Mouse (Mus musculus) ES-E14 (cell line): ENCODE measurements around the gene Syt6.

ENCODE experiments used
- HCFC1 ChIP-seq: IDR thresholded peaks from 2 replicates; pipeline ENCODE4 v1.6.1; 2012; ENCODE audit warnings: low read length, inconsistent platforms, borderline replicate concordance; ENCODE audit not compliant: insufficient read depth
- MAFK ChIP-seq: IDR thresholded peaks from 2 replicates; pipeline ENCODE4 v1.6.1; 2014; ENCODE audit warnings: mild to moderate bottlenecking, low read depth, low read length, inconsistent platforms; ENCODE audit not compliant: insufficient read depth
- ZC3H11A ChIP-seq: IDR thresholded peaks from 2 replicates; pipeline ENCODE4 v1.6.1; 2012; ENCODE audit warnings: low read depth, mild to moderate bottlenecking, inconsistent platforms, low read length, borderline replicate concordance
- ZNF384 ChIP-seq: IDR thresholded peaks from 2 replicates; pipeline ENCODE4 v1.6.1; 2012; ENCODE audit warnings: low read depth, low read length, inconsistent platforms

DNA sequence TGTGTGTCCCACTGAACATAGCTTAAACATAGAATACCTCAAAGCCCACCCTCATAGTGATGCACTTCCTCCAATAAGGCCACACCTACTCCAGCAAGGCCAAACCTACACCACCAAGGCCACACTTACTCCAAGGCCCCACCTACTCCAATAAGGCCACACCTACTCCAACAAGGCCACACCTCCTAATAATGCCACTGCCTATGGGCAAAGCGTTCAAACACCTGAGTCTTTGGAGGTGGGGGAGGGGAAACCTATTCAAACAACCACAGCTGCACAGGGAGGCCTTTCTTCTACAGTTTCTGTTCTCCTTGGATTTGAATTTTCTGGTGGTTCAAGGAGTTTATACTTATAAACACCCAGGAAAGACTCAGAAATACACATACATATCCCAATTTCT, 114.0 kb downstream of the Syt6 start:
- TF ChIP-seq ZNF384 (no peak), ZC3H11A (no peak), MAFK (no peak), HCFC1 (no peak)
